Mouse (Mus musculus) hematopoietic stem cell, adult 5-6 weeks (primary cell): Measurements from ENCODE around the gene Omg. TPM values are rescaled to one million over a fixed set of nuclear protein-coding genes. Genes with fewer than 3 reads are reported as not detected.

ENCODE experiments used
- ATAC-seq, 2 experiments: fragments of 125-278 bp in 1 of 2; replicated peaks in 1 of 2; 2 replicates each; pipeline ENCODE4 v1.8.0; 2016 to 2017; ENCODE audit warnings: inconsistent platforms in 2 of 2, mild to moderate bottlenecking in 2 of 2, moderate number of reproducible peaks in 2 of 2, low read depth in 1 of 2, moderate TSS enrichment in 1 of 2; ENCODE audit not compliant: low FRiP score in 2 of 2, poor library complexity in 2 of 2, severe bottlenecking in 2 of 2, insufficient read depth in 1 of 2, low TSS enrichment in 1 of 2
- total RNA-seq: library from RNA; stranded (forward); fragments of 172-1452, 232-1000 nt; gene quantifications from 2 replicates; pipeline ENCODE4 v1.2.3, GENCODE M21; 2017

Omg gene
- total RNA-seq, 1 experiment from 2014 or later, result not detected

- peak in 1 of 2 experiments; percentile 46; a peak in 1 of 4 replicates for ATAC-seq
These were observed 18.0 kb upstream of the Omg start for GRCm38 (mm10) chr11:79521930-79522329.

GRCm38 (mm10) chr11:79520772-79521171 lies 16.9 kb upstream of the Omg start:
- ATAC-seq, result no peak; a peak in 1 of 4 replicates

- peak; percentile 84 to 88 for ATAC-seq
These were observed 16.0 kb upstream of the Omg start for GRCm38 (mm10) chr11:79519878-79520291.

GRCm38 (mm10) chr11:79519299-79519698 lies 15.4 kb upstream of the Omg start:
- no peak for ATAC-seq

- no peak for ATAC-seq
These were observed 11.9 kb upstream of the Omg start for GRCm38 (mm10) chr11:79515798-79516197.

GRCm38 (mm10) chr11:79515331-79515730 lies 11.4 kb upstream of the Omg start:
- no peak for ATAC-seq

GRCm38 (mm10) chr11:79511970-79512369 lies 8.1 kb upstream of the Omg start:
- no peak for ATAC-seq

- no peak for ATAC-seq
These were observed 622 bp upstream of the Omg start for GRCm38 (mm10) chr11:79504506-79504905.

GRCm38 (mm10) chr11:79502917-79503316 lies 967 bp downstream of the Omg start:
- ATAC-seq, result no peak

GRCm38 (mm10) chr11:79494976-79495800 lies 8.7 kb downstream of the Omg start:
- peak; percentile 60 to 62 for ATAC-seq

- no peak for ATAC-seq
These were observed 19.2 kb downstream of the Omg start for GRCm38 (mm10) chr11:79484721-79485120.

GRCm38 (mm10) chr11:79483876-79484528 lies 19.9 kb downstream of the Omg start:
- ATAC-seq, result no peak

- no peak for ATAC-seq
These were observed 20.5 kb downstream of the Omg start for GRCm38 (mm10) chr11:79483392-79483791.

- no peak for ATAC-seq
These were observed 35.8 kb downstream of the Omg start for GRCm38 (mm10) chr11:79468097-79468496.

GRCm38 (mm10) chr11:79460756-79461450 lies 43.0 kb downstream of the Omg start:
- no peak for ATAC-seq

- no peak for ATAC-seq
These were observed 44.0 kb downstream of the Omg start for GRCm38 (mm10) chr11:79459846-79460245.

- no peak for ATAC-seq
These were observed 46.0 kb downstream of the Omg start for GRCm38 (mm10) chr11:79457928-79458327.

GRCm38 (mm10) chr11:79452966-79453365 lies 50.9 kb downstream of the Omg start:
- ATAC-seq, result no peak
